Comparison of ENCODE assay signal across 8 mouse cellular contexts in genomic region chr7:10495578-10495977, GRCm38 (mm10). TPM values are rescaled to one million over a fixed set of nuclear protein-coding genes. Genes with fewer than 3 reads are reported as not detected.
DNase-seq lines count a peak whose midpoint lies in the region; ATAC-seq and TF ChIP-seq lines count a peak whose summit lies in the region.

No protein-coding gene starts in this region.

- H3K4me2 ChIP-seq in heart, embryonic 11.5 days: peak overlapping the region; percentile 73
- peak overlapping the region; percentile 73 for H3K4me2 ChIP-seq in forebrain, postnatal 0 days (ENCODE audit: low read depth)
- peak overlapping the region; percentile 72; the same call in 1 of the 2 replicates for H3K4me2 ChIP-seq in liver, embryonic 16.5 days (ENCODE audit: low read depth, low read length)

- no peaks in the 10 kb centered on the region for H3K27me3 ChIP-seq in heart, embryonic 11.5 days (ENCODE audit: control insufficient read depth, insufficient read depth, low read length)
- H3K27me3 ChIP-seq in E14TG2a.4 (ENCODE audit: insufficient read depth, low read length): no peaks in the 10 kb centered on the region
- no peaks in the 10 kb centered on the region for H3K27me3 ChIP-seq in forebrain, postnatal 0 days (ENCODE audit: insufficient read depth, low read length)
- H3K27me3 ChIP-seq in liver, embryonic 16.5 days (ENCODE audit: control insufficient read depth, insufficient read depth, low read depth, low read length): no peaks in the 10 kb centered on the region

- 0 out of 2 replicates have a peak, but pooled peaks have one; percentile 3 for ATAC-seq in heart, embryonic 11.5 days (replicated peaks; ENCODE audit: insufficient number of reproducible peaks, low FRiP score, low TSS enrichment)
- no peak for ATAC-seq in forebrain, postnatal 0 days
- no peak for ATAC-seq in liver, embryonic 16.5 days (ENCODE audit: low read depth)
- ATAC-seq in inflammation-experienced regulatory T-cells, adult 6 months: no peak

- DNase-seq in heart, postnatal 10 days: no peak
- DNase-seq in forebrain, postnatal 0 days: peak; percentile 8
- no peak for DNase-seq in cerebellum, adult 9-11 months
- DNase-seq in retina, embryonic 14.5 days (ENCODE audit: low spot score): no peak

- H3K27ac ChIP-seq in heart, embryonic 11.5 days (ENCODE audit: low read depth, low read length): no peak overlapping the region
- H3K27ac ChIP-seq in forebrain, postnatal 0 days (ENCODE audit: low read depth, low read length): peak overlapping the region; percentile 62; the same call in 1 of the 2 replicates
- no peak overlapping the region for H3K27ac ChIP-seq in liver, embryonic 16.5 days (ENCODE audit: low read length)

- 0 out of 2 replicates have a peak, but pooled peaks cover 5% of the 10 kb centered on the region for H3K4me1 ChIP-seq in heart, embryonic 11.5 days (ENCODE audit: control insufficient read depth, insufficient read depth, low read length)
- H3K4me1 ChIP-seq in E14TG2a.4 (replicated peaks; ENCODE audit: low read depth, low read length): peaks cover 13% of the 10 kb centered on the region
- peaks cover 15% of the 10 kb centered on the region for H3K4me1 ChIP-seq in forebrain, postnatal 0 days (ENCODE audit: insufficient read depth)
- H3K4me1 ChIP-seq in liver, embryonic 16.5 days (ENCODE audit: control insufficient read depth, low read depth, low read length): peaks cover 3% of the 10 kb centered on the region; the same call in 1 of the 2 replicates

- intact Hi-C loops in heart, postnatal 10 days (cut with DNase I): no loop called here

- WGBS in heart, embryonic 11.5 days (ENCODE audit: insufficient replicate concordance): 37% methylated on average over 6 of the region's 6 CpGs
- WGBS in forebrain, postnatal 0 days: 30% methylated on average over 6 of the region's 6 CpGs
- WGBS in liver, embryonic 16.5 days (ENCODE audit: insufficient replicate concordance): 26% methylated on average over 6 of the region's 6 CpGs

- no peaks in the 10 kb centered on the region for H3K9me3 ChIP-seq in heart, embryonic 11.5 days (replicated peaks; ENCODE audit: control insufficient read depth, low read length)
- no peaks in the 10 kb centered on the region for H3K9me3 ChIP-seq in E14TG2a.4 (ENCODE audit: low read length)
- H3K9me3 ChIP-seq in forebrain, postnatal 0 days (ENCODE audit: low read length): no peaks in the 10 kb centered on the region
- H3K9me3 ChIP-seq in liver, embryonic 16.5 days (replicated peaks; ENCODE audit: control insufficient read depth, low read length): no peaks in the 10 kb centered on the region

- H3K36me3 ChIP-seq in heart, embryonic 11.5 days (ENCODE audit: control insufficient read depth, insufficient read depth, low read length): peaks cover 14% of the 10 kb centered on the region
- peaks cover 24% of the 10 kb centered on the region for H3K36me3 ChIP-seq in E14TG2a.4 (ENCODE audit: insufficient read depth, low read length)
- H3K36me3 ChIP-seq in forebrain, postnatal 0 days (ENCODE audit: insufficient read depth): peaks cover 20% of the 10 kb centered on the region
- H3K36me3 ChIP-seq in liver, embryonic 16.5 days (ENCODE audit: control insufficient read depth, insufficient read depth): peaks cover under 1% of the 10 kb centered on the region; the same call in 1 of the 2 replicates

- peak overlapping the region; percentile 70 for H3K4me3 ChIP-seq in heart, embryonic 11.5 days (ENCODE audit: low read depth, low read length)
- peak overlapping the region; percentile 88 for H3K4me3 ChIP-seq in E14TG2a.4 (replicated peaks; ENCODE audit: low read length)
- peak overlapping the region; percentile 77 for H3K4me3 ChIP-seq in forebrain, postnatal 0 days (ENCODE audit: low read depth, low read length)
- H3K4me3 ChIP-seq in liver, embryonic 16.5 days (ENCODE audit: low read depth, low read length): no peak overlapping the region; the same call in 1 of the 2 replicates

- TF ChIP-seq CTCF in E14TG2a.4 (conservative IDR thresholded peaks at IDR 0.05; ENCODE audit: low read length): no peak
- no peak for TF ChIP-seq CTCF in forebrain, postnatal 0 days (IDR thresholded peaks at IDR 0.05; ENCODE audit: low read depth)

- H3K9ac ChIP-seq in heart, embryonic 11.5 days (ENCODE audit: low read depth, low read length): no peak overlapping the region; the same call in 1 of the 2 replicates
- H3K9ac ChIP-seq in forebrain, postnatal 0 days: peak overlapping the region; percentile 89; the same call in 1 of the 2 replicates
- H3K9ac ChIP-seq in liver, embryonic 16.5 days (ENCODE audit: low read depth, low read length): no peak overlapping the region

RNA-seq across cellular contexts. Expression of gene Zik1, which starts 0.4 kb away (rescaled TPM):
- polyA plus RNA-seq in heart, embryonic 11.5 days (2014; fragmentation: Nextera tagmentation; extraction: Ambion mirVana): 10.6 and 13.1 TPM in 2 replicates
- 1 to 10 TPM; 2.5 to 3.3 TPM for total RNA-seq in heart, postnatal 10 days (2021)
- total RNA-seq in forebrain, postnatal 0 days (2014; rRNA removed): 34.5 and 40.9 TPM in 2 replicates
- 17.3 and 19.9 TPM in 2 replicates for polyA plus RNA-seq in forebrain, postnatal 0 days (2015; fragmentation: Nextera tagmentation; extraction: Ambion mirVana)
- 1.6 and 1.7 TPM in 2 replicates for polyA plus RNA-seq in liver, embryonic 16.5 days (2015; fragmentation: Nextera tagmentation; extraction: Ambion mirVana)
- 1 to 10 TPM; 1.4 to 2.4 (median 2.3) TPM for polyA plus RNA-seq in inflammation-experienced regulatory T-cells, adult 6 months (2017; shearing (Covaris generic))

RNA-seq across cellular contexts. Expression of gene Vmn1r67, which starts 52.4 kb away (rescaled TPM):
- polyA plus RNA-seq in heart, embryonic 11.5 days (2014; fragmentation: Nextera tagmentation; extraction: Ambion mirVana): not detected in 2 replicates
- not detected for total RNA-seq in heart, postnatal 10 days (2021)
- total RNA-seq in forebrain, postnatal 0 days (2014; rRNA removed): not detected in 2 replicates
- polyA plus RNA-seq in forebrain, postnatal 0 days (2015; fragmentation: Nextera tagmentation; extraction: Ambion mirVana): not detected in 2 replicates
- not detected in 2 replicates for polyA plus RNA-seq in liver, embryonic 16.5 days (2015; fragmentation: Nextera tagmentation; extraction: Ambion mirVana)
- polyA plus RNA-seq in inflammation-experienced regulatory T-cells, adult 6 months (2017; shearing (Covaris generic)): not detected
